Mouse (Mus musculus): ENCODE measurements around the gene Clic1. TPM values are rescaled to one million over a fixed set of nuclear protein-coding genes. Genes with fewer than 3 reads are reported as not detected.

Gene Clic1
- polyA plus RNA-seq, 1 experiment, result not detected

- Histone ChIP-seq H3K4me3 (ENCODE audit: insufficient read depth, low read depth, low read length) (no peak overlapping the region), H3K4me1 (ENCODE audit: control insufficient read depth, insufficient read depth, low read length) (peaks cover 2% of the 10 kb centered on the region), H3K27ac (ENCODE audit: insufficient read depth, low read depth, low read length) (no peak overlapping the region)
- TF ChIP-seq CTCF (IDR thresholded peaks at IDR 0.05; ENCODE audit: insufficient read depth, low read depth, low read length), result no peak
- TF ChIP-seq POLR2A (IDR thresholded peaks at IDR 0.05; ENCODE audit: insufficient read depth, low read depth, low read length), result no peak
- 93% methylated on average over 7 of the region's 7 CpGs for WGBS
Observed at GRCm38 (mm10) chr17:35007387-35007991, 42.3 kb upstream of the Clic1 start.

GRCm38 (mm10) chr17:35009586-35009985 lies 40.2 kb upstream of the Clic1 start:
- no peak overlapping the region for H3K27ac ChIP-seq (ENCODE audit: insufficient read depth, low read depth, low read length)
- 86% methylated on average over 7 of the region's 7 CpGs for WGBS
- no peak for TF ChIP-seq CTCF (IDR thresholded peaks at IDR 0.05; ENCODE audit: insufficient read depth, low read depth, low read length)
- TF ChIP-seq POLR2A (IDR thresholded peaks at IDR 0.05; ENCODE audit: insufficient read depth, low read depth, low read length), result no peak

DNA sequence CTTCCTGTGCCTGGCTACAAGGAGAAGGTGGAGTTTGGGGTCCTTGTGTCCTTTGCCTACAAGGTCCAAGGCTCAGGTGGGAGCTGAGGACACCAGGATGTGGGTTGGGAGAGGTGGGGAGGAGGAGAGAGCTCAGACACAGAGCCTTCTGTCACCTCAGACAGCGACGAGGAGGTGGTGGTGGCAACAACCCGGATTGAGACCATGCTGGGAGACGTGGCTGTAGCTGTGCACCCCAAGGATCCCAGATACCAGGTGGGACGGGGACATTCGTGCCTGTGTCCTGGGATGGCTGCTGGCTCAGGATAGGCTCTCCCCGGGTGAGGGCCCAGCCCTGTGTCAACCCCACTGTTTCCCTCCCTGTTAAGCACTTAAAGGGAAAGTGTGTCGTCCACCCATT lies 38.3 kb upstream of the Clic1 start:
- no peak overlapping the region for H3K4me3 ChIP-seq (ENCODE audit: insufficient read depth, low read depth, low read length)
- TF ChIP-seq CTCF (IDR thresholded peaks at IDR 0.05; ENCODE audit: insufficient read depth, low read depth, low read length), result no peak
- TF ChIP-seq POLR2A (IDR thresholded peaks at IDR 0.05; ENCODE audit: insufficient read depth, low read depth, low read length), result no peak
- no peak overlapping the region for H3K27ac ChIP-seq (ENCODE audit: insufficient read depth, low read depth, low read length)
- WGBS, result 94% methylated on average over 8 of the region's 8 CpGs
- H3K4me1 ChIP-seq (ENCODE audit: control insufficient read depth, insufficient read depth, low read length), result peaks cover 5% of the 10 kb centered on the region

More at GRCm38 (mm10) chr17:35009586-35009985, 40.2 kb upstream of the Clic1 start:
- no peaks in the 10 kb centered on the region for H3K4me1 ChIP-seq (ENCODE audit: control insufficient read depth, insufficient read depth, low read length)
- H3K4me3 ChIP-seq (ENCODE audit: insufficient read depth, low read depth, low read length), result no peak overlapping the region

GRCm38 (mm10) chr17:35012430-35012829 lies 37.3 kb upstream of the Clic1 start:
- Histone ChIP-seq H3K4me3 (ENCODE audit: insufficient read depth, low read depth, low read length) (no peak overlapping the region), H3K4me1 (ENCODE audit: control insufficient read depth, insufficient read depth, low read length) (peaks cover 7% of the 10 kb centered on the region), H3K27ac (ENCODE audit: insufficient read depth, low read depth, low read length) (no peak overlapping the region)
- WGBS, result 89% methylated on average over 13 of the region's 13 CpGs
- TF ChIP-seq CTCF (IDR thresholded peaks at IDR 0.05; ENCODE audit: insufficient read depth, low read depth, low read length) (no peak), POLR2A (IDR thresholded peaks at IDR 0.05; ENCODE audit: insufficient read depth, low read depth, low read length) (no peak)

- Histone ChIP-seq H3K4me3 (ENCODE audit: insufficient read depth, low read depth, low read length) (no peak overlapping the region), H3K4me1 (ENCODE audit: control insufficient read depth, insufficient read depth, low read length) (peaks cover 7% of the 10 kb centered on the region), H3K27ac (ENCODE audit: insufficient read depth, low read depth, low read length) (no peak overlapping the region)
- no peak for TF ChIP-seq CTCF (IDR thresholded peaks at IDR 0.05; ENCODE audit: insufficient read depth, low read depth, low read length)
- 83% methylated on average over 6 of the region's 6 CpGs for WGBS
Observed at GRCm38 (mm10) chr17:35013221-35013620, 36.5 kb upstream of the Clic1 start.

DNA sequence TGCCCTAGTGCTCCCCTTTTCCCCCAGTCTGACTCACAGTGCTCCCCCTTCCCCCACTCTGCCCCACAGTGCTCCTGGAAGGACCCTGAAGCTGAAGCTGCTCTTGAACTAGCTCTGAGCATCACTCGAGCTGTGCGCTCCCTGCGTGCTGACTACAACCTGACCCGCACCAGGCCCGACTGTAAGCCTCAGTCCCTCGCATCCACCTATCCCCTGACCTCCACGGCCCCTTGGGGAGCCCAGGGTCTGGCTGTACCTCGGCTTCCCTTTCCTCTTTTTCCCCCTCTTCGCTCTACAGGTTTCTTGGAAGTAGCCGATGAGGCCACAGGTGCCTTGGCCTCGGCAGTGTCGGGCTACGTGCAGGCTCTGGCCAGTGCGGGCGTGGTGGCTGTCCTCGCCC lies 34.5 kb upstream of the Clic1 start:
- peaks cover 7% of the 10 kb centered on the region for H3K4me1 ChIP-seq (ENCODE audit: control insufficient read depth, insufficient read depth, low read length)
- WGBS, result 87% methylated on average over 16 of the region's 16 CpGs
- no peak overlapping the region for H3K4me3 ChIP-seq (ENCODE audit: insufficient read depth, low read depth, low read length)
- no peak overlapping the region for H3K27ac ChIP-seq (ENCODE audit: insufficient read depth, low read depth, low read length)
- no peak for TF ChIP-seq POLR2A (IDR thresholded peaks at IDR 0.05; ENCODE audit: insufficient read depth, low read depth, low read length)
- no peak for TF ChIP-seq CTCF (IDR thresholded peaks at IDR 0.05; ENCODE audit: insufficient read depth, low read depth, low read length)

- Histone ChIP-seq H3K4me1 (ENCODE audit: control insufficient read depth, insufficient read depth, low read length) (peaks cover 11% of the 10 kb centered on the region), H3K27ac (ENCODE audit: insufficient read depth, low read depth, low read length) (no peak within 1 kb of the TSS), H3K4me3 (ENCODE audit: insufficient read depth, low read depth, low read length) (no peak within 1 kb of the TSS)
- 30% methylated on average over 12 of the region's 12 CpGs for WGBS
- TF ChIP-seq POLR2A (IDR thresholded peaks at IDR 0.05; ENCODE audit: insufficient read depth, low read depth, low read length), result no peak
- TF ChIP-seq CTCF (IDR thresholded peaks at IDR 0.05; ENCODE audit: insufficient read depth, low read depth, low read length), result no peak
Observed at GRCm38 (mm10) chr17:35016376-35016775, 33.4 kb upstream of the Clic1 start, which contains the start of gene Vwa7. Vwa7 (plus strand) TSS chr17:35016579.

DNA sequence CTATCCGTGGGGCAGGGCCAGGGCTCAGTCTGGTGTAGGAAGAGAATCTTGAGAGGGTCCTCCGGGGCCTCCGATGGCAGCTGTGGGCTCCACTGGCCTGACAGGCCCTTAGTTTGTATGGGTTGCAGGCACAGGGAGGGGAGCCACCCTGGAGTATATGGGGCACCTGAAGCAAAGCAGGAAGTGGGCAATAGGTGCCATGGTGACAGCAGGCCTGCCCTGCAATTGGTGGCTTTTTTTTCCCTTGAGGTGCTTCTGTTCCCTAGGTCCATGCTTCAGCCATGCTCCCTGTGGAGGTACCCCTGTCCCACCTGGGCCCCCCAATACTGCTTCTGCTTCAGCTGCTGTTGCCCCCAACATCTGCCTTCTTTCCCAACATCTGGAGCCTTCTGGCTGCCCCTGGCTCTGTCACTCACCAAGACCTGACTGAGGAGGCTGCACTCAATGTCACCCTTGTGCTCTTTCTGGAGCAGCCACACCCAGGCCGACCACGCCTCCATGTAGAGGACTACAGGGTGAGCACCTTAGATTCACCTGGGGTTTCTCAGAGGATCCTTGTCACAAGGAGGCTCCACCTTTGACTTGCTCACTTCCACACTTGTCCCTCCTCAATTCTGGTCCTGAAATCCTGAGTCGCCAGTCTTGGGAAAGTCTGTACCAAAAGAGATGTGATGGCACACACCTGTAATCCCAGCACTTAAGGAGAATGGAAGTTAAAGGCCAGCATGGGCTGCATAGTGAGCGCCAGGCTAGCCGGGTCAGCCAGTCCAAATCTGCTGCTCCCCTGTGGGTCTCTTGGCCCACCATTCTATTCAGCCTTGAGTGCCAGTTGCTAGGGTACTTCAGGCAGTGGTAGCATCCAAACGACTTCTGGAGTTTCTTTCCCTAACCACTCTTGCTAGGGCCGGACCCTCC lies 32.7 kb upstream of the Clic1 start:
- Histone ChIP-seq H3K4me1 (ENCODE audit: control insufficient read depth, insufficient read depth, low read length) (peaks cover 14% of the 10 kb centered on the region), H3K27ac (ENCODE audit: insufficient read depth, low read depth, low read length) (no peak overlapping the region), H3K4me3 (ENCODE audit: insufficient read depth, low read depth, low read length) (no peak overlapping the region)
- TF ChIP-seq POLR2A (IDR thresholded peaks at IDR 0.05; ENCODE audit: insufficient read depth, low read depth, low read length) (no peak), CTCF (IDR thresholded peaks at IDR 0.05; ENCODE audit: insufficient read depth, low read depth, low read length) (no peak)
- WGBS, result 77% methylated on average over 10 of the region's 10 CpGs

DNA sequence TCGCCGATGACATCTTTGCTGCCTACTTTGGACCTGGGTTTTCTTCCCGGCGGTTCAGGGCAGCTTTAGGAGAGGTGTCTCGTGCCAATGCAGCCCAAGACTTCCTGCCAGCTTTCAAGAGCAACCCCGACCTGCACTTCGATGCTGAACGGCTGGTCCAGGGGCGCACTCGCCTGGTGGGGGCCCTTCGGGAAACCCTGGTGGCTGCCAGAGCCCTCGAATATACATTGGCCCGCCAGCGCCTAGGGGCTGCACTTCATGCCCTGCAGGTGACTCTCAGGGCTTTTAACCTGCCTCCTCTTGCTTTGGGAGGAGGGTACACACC lies 32.1 kb upstream of the Clic1 start:
- 75% methylated on average over 14 of the region's 14 CpGs for WGBS
- TF ChIP-seq CTCF (IDR thresholded peaks at IDR 0.05; ENCODE audit: insufficient read depth, low read depth, low read length) (no peak), POLR2A (IDR thresholded peaks at IDR 0.05; ENCODE audit: insufficient read depth, low read depth, low read length) (no peak)
- H3K4me1 ChIP-seq (ENCODE audit: control insufficient read depth, insufficient read depth, low read length), result peaks cover 14% of the 10 kb centered on the region
- no peak overlapping the region for H3K27ac ChIP-seq (ENCODE audit: insufficient read depth, low read depth, low read length)
- H3K4me3 ChIP-seq (ENCODE audit: insufficient read depth, low read depth, low read length), result no peak overlapping the region

Measured in olfactory bulb, adult 2 months (tissue).